Mouse (Mus musculus): ENCODE results near the gene Hsd17b7. TPM values are rescaled to one million over a fixed set of nuclear protein-coding genes. Genes with fewer than 3 reads are reported as not detected.

Hsd17b7 gene
- total RNA-seq (2014; rRNA removed) (32.0 and 33.3 TPM in 2 replicates), polyA plus RNA-seq (2015; fragmentation: Nextera tagmentation; extraction: Ambion mirVana) (24.8 and 27.6 TPM in 2 replicates)

DNA sequence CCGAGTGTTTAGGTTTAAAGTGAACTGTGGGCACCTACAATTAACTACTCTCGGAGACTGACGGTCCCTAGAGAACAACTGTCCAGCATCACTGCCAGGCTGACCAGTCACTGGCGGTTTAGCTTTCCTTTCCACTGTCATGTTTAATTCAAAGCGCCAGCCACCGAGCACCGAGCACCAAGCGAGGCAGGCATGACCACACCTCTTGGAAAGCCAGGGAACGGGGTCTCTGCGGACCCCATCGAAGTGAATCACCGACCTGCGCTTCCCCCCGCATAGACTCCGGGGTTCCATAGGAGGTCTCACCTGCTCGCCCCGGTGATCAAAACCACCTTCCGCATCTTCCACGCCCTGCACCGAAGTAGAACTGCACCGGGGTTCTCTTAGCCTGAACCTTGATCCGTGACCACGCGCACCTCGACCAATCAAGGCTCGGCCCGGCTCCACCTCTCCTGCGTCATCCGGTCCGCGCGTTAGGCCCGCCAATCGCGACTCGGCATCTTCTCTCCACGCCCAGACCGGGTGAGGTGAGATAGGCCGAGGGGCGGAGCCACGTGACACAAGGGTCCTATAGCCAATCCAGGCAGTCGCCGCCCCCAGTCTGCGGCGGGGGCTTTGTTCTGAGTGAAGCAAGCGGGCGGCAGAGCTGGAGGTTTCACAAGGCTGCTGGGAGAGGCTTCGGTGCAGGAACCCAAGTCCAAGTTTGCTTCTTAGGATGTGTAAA is at the start of gene Hsd17b7:
TSS of gene Hsd17b7 (minus strand) at position 450 of the 724 bp plus-strand sequence.
- WGBS: under 1% methylated on average over 48 of the region's 48 CpGs
- peaks cover 7% of the 10 kb centered on the region; the same call in 1 of the 2 replicates for H3K36me3 ChIP-seq (ENCODE audit: insufficient read depth, low read length)
- H3K9ac ChIP-seq (replicated peaks; ENCODE audit: low read length, poor library complexity, severe bottlenecking): peak within 1 kb of the TSS; percentile 47
- H3K4me2 ChIP-seq (ENCODE audit: low read depth, low read length, poor library complexity, severe bottlenecking): peak within 1 kb of the TSS; percentile 65
- H3K9me3 ChIP-seq (ENCODE audit: low read length): no peaks in the 10 kb centered on the region
- no peak for TF ChIP-seq CTCF (IDR thresholded peaks at IDR 0.05)
- peaks cover 10% of the 10 kb centered on the region; the same call in 1 of the 2 replicates for H3K4me1 ChIP-seq (ENCODE audit: insufficient read depth, low read length)
- H3K27ac ChIP-seq (ENCODE audit: low read depth, low read length): peak within 1 kb of the TSS; percentile 28; the same call in 1 of the 2 replicates
- no peaks in the 10 kb centered on the region for H3K27me3 ChIP-seq (ENCODE audit: insufficient read depth, low read length)
- peak within 1 kb of the TSS; percentile 59 for H3K4me3 ChIP-seq (ENCODE audit: low read depth, low read length)
- ATAC-seq (ENCODE audit: low FRiP score) (peak; percentile 100), DNase-seq (ENCODE audit: low spot score) (peak; percentile 100)

DNA sequence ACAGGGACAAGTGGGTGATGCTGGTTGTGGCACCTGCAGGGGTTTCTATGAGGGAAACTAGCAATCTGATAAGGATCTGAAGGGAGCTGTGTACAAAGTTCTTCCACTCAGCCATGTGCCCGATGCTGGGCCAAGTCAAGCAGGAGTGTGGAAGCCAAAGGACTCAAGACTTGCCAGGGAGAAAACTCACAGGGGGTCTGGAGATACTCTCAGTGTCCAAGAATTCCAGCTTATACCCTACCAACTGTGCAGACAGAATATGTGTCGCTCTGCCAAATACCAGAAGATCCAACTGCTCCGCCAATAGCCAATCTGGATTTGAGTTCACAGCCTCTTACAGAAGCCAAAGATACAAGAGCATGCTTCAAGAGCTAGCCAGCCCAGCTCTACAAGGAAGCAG is 45.7 kb upstream of the Hsd17b7 start:
- Histone ChIP-seq H3K36me3 (ENCODE audit: insufficient read depth, low read length) (no peaks in the 10 kb centered on the region), H3K4me1 (ENCODE audit: insufficient read depth, low read length) (no peaks in the 10 kb centered on the region), H3K4me2 (ENCODE audit: low read depth, low read length, poor library complexity, severe bottlenecking) (no peak overlapping the region), H3K9ac (replicated peaks; ENCODE audit: low read length, poor library complexity, severe bottlenecking) (no peak overlapping the region), H3K27ac (ENCODE audit: low read depth, low read length) (no peak overlapping the region), H3K27me3 (ENCODE audit: insufficient read depth, low read length) (no peaks in the 10 kb centered on the region), H3K4me3 (ENCODE audit: low read depth, low read length) (no peak overlapping the region), H3K9me3 (ENCODE audit: low read length) (no peaks in the 10 kb centered on the region; the same call in 1 of the 2 replicates)
- ATAC-seq (ENCODE audit: low FRiP score): no peak
- no peak for DNase-seq (ENCODE audit: low spot score)
- TF ChIP-seq CTCF (IDR thresholded peaks at IDR 0.05): no peak
- 90% methylated on average over 3 of the region's 3 CpGs for WGBS

DNA sequence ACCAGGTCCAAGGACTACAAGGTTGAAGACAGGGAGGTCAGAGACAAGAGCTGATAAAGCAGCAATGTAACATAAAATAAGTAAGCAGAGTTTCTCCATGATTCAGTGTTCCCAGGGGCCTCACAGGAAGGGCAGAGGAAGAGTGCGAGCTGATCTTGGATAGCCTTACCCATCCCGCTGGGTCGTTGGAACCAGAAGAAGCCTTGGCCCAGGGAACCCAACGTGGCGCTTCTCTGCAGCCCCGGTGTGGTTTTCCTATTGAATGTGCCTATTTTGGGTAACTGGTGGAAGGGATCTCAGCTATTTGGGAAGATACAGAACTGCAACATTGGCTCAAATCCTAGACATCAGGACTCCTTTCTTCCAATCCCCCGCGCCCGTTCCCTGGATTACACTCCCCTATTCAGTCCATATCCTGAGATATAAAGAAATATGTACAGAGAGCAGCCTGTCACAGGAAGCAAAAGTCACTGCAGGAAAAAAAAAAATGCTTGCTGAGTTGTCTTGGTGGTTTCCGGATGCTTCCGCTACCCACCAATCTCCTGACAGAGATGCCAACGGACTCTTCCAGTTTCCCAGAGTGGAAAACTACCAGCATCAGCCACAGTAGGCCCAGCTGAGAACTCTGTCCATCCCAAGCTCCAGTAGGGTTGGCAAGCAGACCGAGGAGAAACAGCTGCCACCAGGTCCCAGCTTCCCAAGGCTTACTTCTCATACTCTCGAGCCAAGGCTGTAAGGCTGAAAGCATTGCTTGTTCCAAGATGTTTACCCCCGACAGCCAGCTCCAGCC is 41.9 kb upstream of the Hsd17b7 start:
- DNase-seq (ENCODE audit: low spot score): no peak
- Histone ChIP-seq H3K36me3 (ENCODE audit: insufficient read depth, low read length) (no peaks in the 10 kb centered on the region), H3K9me3 (ENCODE audit: low read length) (no peaks in the 10 kb centered on the region), H3K27me3 (ENCODE audit: insufficient read depth, low read length) (no peaks in the 10 kb centered on the region), H3K4me2 (ENCODE audit: low read depth, low read length, poor library complexity, severe bottlenecking) (no peak overlapping the region), H3K4me1 (ENCODE audit: insufficient read depth, low read length) (no peaks in the 10 kb centered on the region), H3K9ac (replicated peaks; ENCODE audit: low read length, poor library complexity, severe bottlenecking) (no peak overlapping the region), H3K27ac (ENCODE audit: low read depth, low read length) (no peak overlapping the region), H3K4me3 (ENCODE audit: low read depth, low read length) (no peak overlapping the region)
- no peak for ATAC-seq (ENCODE audit: low FRiP score)
- TF ChIP-seq CTCF (IDR thresholded peaks at IDR 0.05): no peak
- WGBS: 93% methylated on average over 15 of the region's 15 CpGs

GRCm38 (mm10) chr1:170009296-170009695 is 40.3 kb upstream of the Hsd17b7 start:
- Histone ChIP-seq H3K27me3 (ENCODE audit: insufficient read depth, low read length) (no peaks in the 10 kb centered on the region), H3K36me3 (ENCODE audit: insufficient read depth, low read length) (no peaks in the 10 kb centered on the region), H3K9me3 (ENCODE audit: low read length) (no peaks in the 10 kb centered on the region), H3K4me1 (ENCODE audit: insufficient read depth, low read length) (no peaks in the 10 kb centered on the region), H3K4me3 (ENCODE audit: low read depth, low read length) (no peak overlapping the region), H3K27ac (ENCODE audit: low read depth, low read length) (no peak overlapping the region), H3K9ac (replicated peaks; ENCODE audit: low read length, poor library complexity, severe bottlenecking) (no peak overlapping the region), H3K4me2 (ENCODE audit: low read depth, low read length, poor library complexity, severe bottlenecking) (no peak overlapping the region)
- 100% methylated on average over 1 of the region's 1 CpGs for WGBS
- DNase-seq (ENCODE audit: low spot score): no peak
- TF ChIP-seq CTCF (IDR thresholded peaks at IDR 0.05): no peak
- ATAC-seq (ENCODE audit: low FRiP score): no peak

DNA sequence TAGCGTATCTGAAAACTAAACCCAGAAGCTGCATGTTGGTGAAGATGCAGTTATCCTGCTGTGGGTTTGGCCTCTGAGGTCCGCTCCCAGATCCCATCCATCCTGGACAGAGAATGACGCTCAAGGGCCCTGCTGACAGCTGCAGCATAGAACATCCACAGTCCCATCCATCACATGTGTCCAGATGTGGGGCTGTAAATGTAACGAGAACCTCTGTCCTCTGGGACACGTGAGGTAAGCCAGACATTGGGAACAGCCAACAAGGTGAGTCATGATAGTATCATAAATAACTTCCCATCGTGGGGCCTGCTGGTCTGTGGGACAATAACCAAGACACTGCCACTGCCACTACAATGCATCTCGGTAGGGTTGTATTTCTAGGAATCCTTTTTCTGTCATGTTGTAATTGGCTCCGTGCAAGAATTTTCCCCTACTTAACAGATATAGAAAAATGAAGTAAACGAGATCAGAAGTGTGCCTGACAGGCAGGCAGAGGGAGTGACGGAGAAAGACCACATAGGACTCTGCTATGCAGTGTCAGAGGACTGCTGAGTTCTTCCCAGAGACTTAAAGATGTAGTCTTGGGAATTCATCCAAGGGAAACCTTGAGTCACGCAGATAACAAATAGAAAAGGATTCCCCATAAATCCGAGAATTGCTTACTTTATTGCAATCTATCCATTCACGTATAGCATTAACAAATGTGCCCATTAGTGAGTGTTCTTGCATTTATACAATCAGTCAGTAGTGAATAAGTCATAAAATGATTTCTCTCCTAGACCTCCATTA is 39.6 kb upstream of the Hsd17b7 start:
- no peak overlapping the region for H3K27ac ChIP-seq (ENCODE audit: low read depth, low read length)
- H3K9ac ChIP-seq (replicated peaks; ENCODE audit: low read length, poor library complexity, severe bottlenecking): no peak overlapping the region
- H3K36me3 ChIP-seq (ENCODE audit: insufficient read depth, low read length): no peaks in the 10 kb centered on the region
- no peak overlapping the region for H3K4me3 ChIP-seq (ENCODE audit: low read depth, low read length)
- no peak for TF ChIP-seq CTCF (IDR thresholded peaks at IDR 0.05)
- no peaks in the 10 kb centered on the region for H3K9me3 ChIP-seq (ENCODE audit: low read length)
- ATAC-seq (ENCODE audit: low FRiP score) (no peak), DNase-seq (ENCODE audit: low spot score) (no peak)
- H3K27me3 ChIP-seq (ENCODE audit: insufficient read depth, low read length): no peaks in the 10 kb centered on the region
- WGBS: 89% methylated on average over 13 of the region's 13 CpGs
- no peak overlapping the region for H3K4me2 ChIP-seq (ENCODE audit: low read depth, low read length, poor library complexity, severe bottlenecking)
- H3K4me1 ChIP-seq (ENCODE audit: insufficient read depth, low read length): no peaks in the 10 kb centered on the region

Measured in midbrain, postnatal 0 days (tissue).